Mouse (Mus musculus): ENCODE data around the gene Borcs8.

Borcs8 gene

GRCm38 (mm10) chr8:70139026-70139857 lies at the start of gene Borcs8, which contains the start of the genes Rfxank and Mef2b:
Gene Borcs8 (plus strand): TSS chr8:70139499.
Gene Rfxank (minus strand): TSS chr8:70139154.
Gene Mef2b (plus strand): TSS chr8:70139711.
- peak; percentile 99 for DNase-seq (ENCODE audit: low spot score)

DNA sequence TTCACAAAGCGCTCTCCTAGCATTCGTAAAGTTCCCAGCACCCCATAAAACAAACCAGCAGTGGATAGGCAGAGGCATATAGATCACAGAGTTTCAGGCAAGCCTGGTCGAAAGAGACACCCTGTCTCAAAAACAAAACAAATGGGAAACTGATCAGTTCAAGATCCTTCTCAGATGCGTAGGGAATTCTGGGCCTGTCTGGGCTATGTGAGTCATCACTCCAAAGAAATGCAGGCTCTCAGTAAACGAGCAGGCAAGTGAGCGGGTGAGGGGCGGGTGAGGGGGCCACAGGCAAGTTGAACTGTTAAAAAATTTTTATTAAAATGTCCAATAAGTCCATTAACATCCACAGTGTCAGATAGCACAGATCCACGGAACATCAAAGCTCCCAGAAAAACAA lies 46.5 kb upstream of the Borcs8 start:
- no peak for DNase-seq (ENCODE audit: low spot score)

DNA sequence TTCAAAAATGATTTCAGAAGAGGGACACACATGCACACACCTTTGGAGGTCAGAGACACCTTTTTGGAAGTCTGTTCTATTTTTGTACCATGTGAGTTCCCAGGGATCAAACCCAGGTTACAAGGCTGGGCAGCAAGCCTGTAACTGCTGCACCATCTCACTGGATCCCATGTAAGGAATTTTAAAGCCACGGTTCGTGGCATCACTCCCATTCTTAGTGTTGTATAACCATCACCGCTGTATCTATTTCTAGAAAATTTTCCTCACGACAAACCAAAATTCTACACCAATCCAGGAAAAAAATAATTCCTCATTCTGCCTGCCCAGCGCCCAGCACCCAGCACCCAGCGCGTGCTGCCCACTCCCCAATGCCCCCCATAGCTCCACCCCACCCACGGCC lies 40.0 kb upstream of the Borcs8 start:
- no peak for DNase-seq (ENCODE audit: low spot score)

DNA sequence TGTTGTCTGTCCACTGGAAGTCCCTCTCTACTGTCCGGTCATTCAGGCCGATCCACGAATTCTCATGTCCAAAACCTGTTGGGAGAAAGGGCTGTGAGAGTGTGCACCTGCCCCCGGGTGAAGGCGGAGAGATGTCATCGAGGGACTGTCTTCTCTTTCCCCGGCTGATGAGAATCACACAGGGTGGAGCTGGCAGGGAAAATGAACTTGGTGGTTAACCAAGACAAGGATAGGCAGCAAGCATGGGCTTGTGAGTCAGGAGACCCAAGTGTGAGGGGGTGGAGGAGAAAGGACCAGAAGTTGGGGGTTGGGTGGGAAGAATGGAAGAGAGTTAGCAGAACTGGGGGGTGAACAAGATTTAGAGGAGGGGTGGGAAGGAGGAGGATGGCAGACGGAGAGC lies 39.1 kb upstream of the Borcs8 start:
- no peak for DNase-seq (ENCODE audit: low spot score)

- peak; percentile 18 for DNase-seq (ENCODE audit: low spot score)
Measured at GRCm38 (mm10) chr8:70104506-70104905, 34.8 kb upstream of the Borcs8 start.

GRCm38 (mm10) chr8:70104922-70105321 lies 34.4 kb upstream of the Borcs8 start:
- no peak for DNase-seq (ENCODE audit: low spot score)

DNA sequence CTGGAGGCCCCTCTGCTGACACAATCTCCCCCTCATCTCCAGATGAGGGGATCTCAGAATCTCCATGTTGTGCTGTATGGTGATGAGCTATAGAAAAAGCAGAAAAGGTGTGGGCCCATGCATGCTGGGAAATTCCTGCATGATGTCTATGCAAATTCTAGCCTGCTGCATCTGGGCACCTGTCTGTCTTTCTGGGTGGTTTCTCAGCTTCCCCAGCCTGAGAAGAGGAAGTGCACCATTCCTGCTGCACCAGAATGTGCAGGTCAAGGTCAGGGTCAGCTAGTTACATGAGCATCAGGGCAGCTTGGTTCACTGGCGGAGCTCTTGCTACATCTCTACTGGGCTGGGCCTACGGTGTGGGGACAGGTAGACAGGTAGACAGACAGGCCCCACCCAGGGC lies 28.8 kb upstream of the Borcs8 start:
- no peak for DNase-seq (ENCODE audit: low spot score)

GRCm38 (mm10) chr8:70111192-70111795 lies 28.0 kb upstream of the Borcs8 start:
- no peak for DNase-seq (ENCODE audit: low spot score)

DNA sequence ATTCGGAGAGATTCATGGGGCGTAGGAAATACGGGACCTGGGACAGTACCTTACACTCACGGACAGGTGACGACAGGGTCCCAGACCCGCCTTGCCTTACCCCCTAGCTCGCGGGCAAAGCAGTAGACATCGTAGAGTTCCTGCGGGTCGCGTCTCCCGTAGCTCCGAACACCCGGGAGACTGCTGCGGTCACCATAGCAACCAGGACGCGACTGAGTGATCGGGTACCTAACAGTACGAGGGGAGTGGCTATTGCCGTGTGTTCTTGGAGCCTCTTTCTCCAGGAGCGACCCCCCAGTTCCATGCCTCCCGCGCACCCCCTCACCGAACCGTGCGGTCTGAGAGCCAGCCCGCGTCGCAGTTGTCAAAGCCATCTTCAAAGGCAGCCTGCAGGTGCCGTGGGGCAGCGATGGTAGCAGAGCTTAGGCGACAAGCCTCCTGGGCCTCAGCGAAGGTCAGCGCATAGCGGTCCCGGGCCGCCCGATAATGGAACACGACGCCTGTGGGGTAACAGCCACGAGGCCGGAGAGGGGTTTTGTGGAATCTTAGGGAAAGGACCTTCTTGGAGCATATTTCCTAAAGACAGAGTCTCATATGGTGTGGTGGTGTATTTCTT lies 26.8 kb upstream of the Borcs8 start:
- no peak for DNase-seq (ENCODE audit: low spot score)

- DNase-seq (ENCODE audit: low spot score), result no peak
Measured at GRCm38 (mm10) chr8:70114488-70114887, 24.8 kb upstream of the Borcs8 start.

DNA sequence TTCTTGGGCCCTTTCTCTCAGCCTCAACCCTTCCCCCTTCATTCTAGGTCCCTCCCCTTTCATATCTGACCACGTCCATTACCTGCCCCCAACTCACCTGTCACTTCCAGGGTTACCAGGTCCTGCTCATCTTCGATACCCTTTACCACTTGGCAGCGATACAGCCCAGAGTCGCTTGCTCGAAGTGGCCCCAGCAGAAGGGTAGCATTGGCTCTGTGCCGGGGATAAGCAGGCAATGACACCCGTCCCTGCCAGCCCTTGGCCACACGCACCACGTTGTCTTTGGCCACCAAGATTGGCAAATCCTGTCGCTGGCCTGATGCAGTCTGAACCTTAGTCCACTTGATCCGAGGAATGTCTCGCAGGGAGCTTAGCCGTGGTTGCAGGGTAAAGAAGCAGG lies 24.4 kb upstream of the Borcs8 start:
- DNase-seq (ENCODE audit: low spot score), result no peak

DNA sequence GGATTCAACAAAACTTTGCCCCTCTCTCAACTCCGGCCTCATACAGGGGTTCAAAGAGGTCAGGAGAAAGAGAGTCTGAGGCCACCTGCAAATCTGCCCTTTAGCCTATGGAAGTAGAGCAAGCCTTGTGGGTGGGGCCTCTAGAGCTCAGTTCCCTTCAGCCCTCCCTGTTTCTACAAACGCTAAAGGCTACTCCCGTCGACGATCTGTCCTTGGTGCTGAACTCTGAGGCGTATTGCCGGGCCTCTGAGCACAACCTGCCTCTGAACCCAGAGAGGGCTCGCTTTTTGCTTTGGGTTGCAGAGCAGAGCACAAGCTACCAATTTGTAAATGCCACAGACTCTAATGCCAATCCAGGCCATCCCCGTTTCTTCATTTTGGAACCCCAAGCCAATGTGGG lies 21.7 kb upstream of the Borcs8 start:
- DNase-seq (ENCODE audit: low spot score), result no peak

GRCm38 (mm10) chr8:70118726-70119700 lies 20.3 kb upstream of the Borcs8 start:
- DNase-seq (ENCODE audit: low spot score), result no peak

- no peak for DNase-seq (ENCODE audit: low spot score)
Measured at GRCm38 (mm10) chr8:70120667-70121066, 18.6 kb upstream of the Borcs8 start, which contains the start of gene Ncan. Gene Ncan (minus strand): TSS chr8:70120873.

GRCm38 (mm10) chr8:70122863-70123262 lies 16.4 kb upstream of the Borcs8 start:
- no peak for DNase-seq (ENCODE audit: low spot score)

DNA sequence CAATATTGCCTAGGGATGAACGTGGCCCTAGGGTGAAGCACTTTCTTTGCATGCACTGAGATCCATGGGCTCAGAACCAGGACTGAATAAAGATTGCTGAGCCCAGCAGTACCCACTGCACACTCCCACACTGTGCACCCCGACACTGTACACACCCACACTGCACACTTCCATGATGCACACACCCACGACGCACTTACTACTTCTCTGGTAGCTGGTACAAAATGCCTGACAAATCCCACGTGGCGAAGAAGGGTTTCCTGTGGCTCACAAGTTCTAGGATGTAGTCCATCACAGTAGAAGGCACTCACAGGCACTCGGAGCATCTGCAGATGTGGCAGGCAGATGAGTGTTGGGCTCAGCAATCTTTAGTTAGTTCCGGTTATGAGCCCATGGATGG lies 14.3 kb upstream of the Borcs8 start:
- DNase-seq (ENCODE audit: low spot score), result no peak

DNA sequence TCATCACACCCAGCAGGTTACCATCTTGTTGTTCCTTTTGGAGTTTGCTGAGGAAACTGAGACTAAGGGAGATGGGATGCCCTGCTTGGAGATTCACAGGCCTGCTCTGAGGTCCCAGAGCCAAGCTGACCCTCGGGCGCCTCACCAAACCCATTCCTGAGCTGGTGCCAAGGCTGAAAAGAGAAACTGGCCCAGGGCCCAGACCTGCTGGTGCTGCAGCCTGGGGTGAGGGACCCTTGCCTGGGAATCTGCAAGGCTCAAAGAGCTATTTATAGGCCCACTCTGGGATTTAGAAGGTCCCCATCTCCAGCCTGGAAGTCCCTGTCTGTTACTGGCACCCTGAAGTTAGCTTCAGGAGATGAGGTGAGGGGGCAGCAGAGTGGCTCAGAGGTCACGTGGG lies 10.9 kb upstream of the Borcs8 start:
- DNase-seq (ENCODE audit: low spot score), result no peak

- DNase-seq (ENCODE audit: low spot score), result peak; percentile 21
Measured at GRCm38 (mm10) chr8:70129309-70129952, 9.9 kb upstream of the Borcs8 start.

- no peak for DNase-seq (ENCODE audit: low spot score)
Measured at GRCm38 (mm10) chr8:70130066-70130465, 9.2 kb upstream of the Borcs8 start.

DNA sequence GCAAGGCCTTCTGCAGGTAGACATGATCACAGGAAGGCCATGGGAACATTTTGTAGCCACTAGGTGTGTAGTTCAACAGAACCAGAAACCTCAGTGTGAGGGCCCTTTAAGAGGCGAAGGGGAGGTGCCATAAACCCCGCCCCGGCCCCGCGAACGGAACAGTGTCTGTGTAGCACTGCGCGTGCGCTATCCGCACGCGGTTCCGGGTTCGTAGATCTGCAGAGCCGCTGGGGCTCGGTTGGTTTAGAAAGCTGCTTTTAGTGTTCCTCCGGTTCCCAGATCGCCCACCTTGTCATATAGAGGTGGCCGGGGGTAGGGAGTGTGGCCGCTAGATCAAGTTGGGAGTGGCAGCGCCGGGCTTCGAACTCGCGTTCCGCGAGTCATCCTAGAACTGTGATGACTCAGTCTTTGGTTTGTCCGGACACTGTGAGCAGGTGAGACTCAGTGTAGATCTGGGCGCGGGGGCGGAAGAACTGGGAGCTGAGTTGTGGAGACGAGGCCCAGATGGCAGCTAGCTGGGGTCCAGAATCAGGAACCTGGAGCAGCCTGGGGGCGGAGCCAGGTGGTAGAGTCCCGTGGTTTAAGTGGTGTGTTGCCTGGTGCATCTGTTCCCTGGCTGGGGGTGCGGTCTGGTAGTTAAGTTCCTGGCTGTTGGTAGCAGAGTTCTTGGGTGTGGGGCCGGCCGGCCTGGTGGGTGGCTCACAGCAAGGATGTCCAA lies 8.0 kb upstream of the Borcs8 start, which contains the start of gene Nr2c2ap:
Gene Nr2c2ap (plus strand): TSS at position 168 of the 718 bp plus-strand sequence.
- DNase-seq (ENCODE audit: low spot score), result peak; percentile 87

DNA sequence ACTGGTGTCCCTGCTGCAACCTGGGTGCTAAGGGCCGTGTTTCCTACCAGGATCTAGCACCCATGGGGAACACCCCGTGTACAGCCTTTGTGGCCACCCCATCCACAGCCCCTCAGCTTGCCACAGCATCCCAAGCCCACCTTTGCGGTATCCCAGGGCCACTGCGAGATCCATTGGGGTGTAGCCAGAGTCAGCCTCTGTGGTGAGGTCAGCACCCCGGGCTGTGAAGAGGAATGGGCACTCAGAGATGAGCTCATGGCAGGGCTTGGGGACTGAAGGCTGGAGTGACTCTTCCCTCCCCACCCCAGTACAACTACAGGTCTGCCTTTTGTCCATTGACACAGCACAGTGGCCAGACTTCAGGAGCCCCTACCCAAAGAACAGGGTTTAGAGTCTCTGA lies 5.2 kb upstream of the Borcs8 start:
- no peak for DNase-seq (ENCODE audit: low spot score)
